Comparison of ENCODE assay signal across 11 mouse cellular contexts in genomic region chr8:103912983-103913926, GRCm38 (mm10).
DNase-seq lines count a peak whose midpoint lies in the region; ATAC-seq lines count a peak whose summit lies in the region.
"Had no signal": no experiment of that assay in that cellular context is flagged by ENCODE, and none has a peak within 500 bp of the region (broad histone marks: within the 10 kb centered on the region; RNA-seq: fewer than 3 reads in every experiment).

No protein-coding gene starts in this region.

- H3K4me3 ChIP-seq in neural tube, embryonic 12.5 days, result no peak overlapping the region
- H3K4me3 ChIP-seq in intestine, embryonic 16.5 days (ENCODE audit: low read length), result no peak overlapping the region
- no peak overlapping the region for H3K4me3 ChIP-seq in stomach, embryonic 15.5 days (replicated peaks)
- H3K4me3 ChIP-seq: kidney, embryonic 15.5 days had no signal

- H3K36me3 ChIP-seq in neural tube, embryonic 12.5 days, result no peaks in the 10 kb centered on the region
- H3K36me3 ChIP-seq in intestine, embryonic 16.5 days (ENCODE audit: control insufficient read depth, insufficient read depth, low read length), result no peaks in the 10 kb centered on the region
- no peaks in the 10 kb centered on the region for H3K36me3 ChIP-seq in stomach, embryonic 15.5 days
- H3K36me3 ChIP-seq: G1E; kidney, embryonic 15.5 days had no signal

- whole genome bisulfite sequencing in neural tube, embryonic 12.5 days, result 82% methylated on average over 9 of the region's 9 CpGs
- WGBS in intestine, embryonic 16.5 days, result 73% methylated on average over 9 of the region's 9 CpGs
- 73% methylated on average over 9 of the region's 9 CpGs for WGBS in stomach, embryonic 15.5 days

- no peaks in the 10 kb centered on the region for H3K27me3 ChIP-seq in neural tube, embryonic 12.5 days (replicated peaks)
- no peaks in the 10 kb centered on the region for H3K27me3 ChIP-seq in intestine, embryonic 16.5 days (replicated peaks; ENCODE audit: control insufficient read depth, insufficient read depth, low read length)
- no peaks in the 10 kb centered on the region for H3K27me3 ChIP-seq in stomach, embryonic 15.5 days (replicated peaks)
- H3K27me3 ChIP-seq: kidney, embryonic 15.5 days had no signal

- no peak overlapping the region for H3K27ac ChIP-seq in neural tube, embryonic 12.5 days
- peak overlapping the region; percentile 58 for H3K27ac ChIP-seq in intestine, embryonic 16.5 days (ENCODE audit: low read length)
- peak overlapping the region; percentile 32; the same call in 1 of the 2 replicates for H3K27ac ChIP-seq in stomach, embryonic 15.5 days
- H3K27ac ChIP-seq: kidney, embryonic 15.5 days had no signal

- no peaks in the 10 kb centered on the region for H3K4me1 ChIP-seq in neural tube, embryonic 12.5 days
- H3K4me1 ChIP-seq in intestine, embryonic 16.5 days (ENCODE audit: control insufficient read depth, insufficient read depth, low read length), result 0 out of 2 replicates have a peak, but pooled peaks cover 5% of the 10 kb centered on the region
- H3K4me1 ChIP-seq in stomach, embryonic 15.5 days, result peaks cover 5% of the 10 kb centered on the region; the same call in 1 of the 2 replicates

- H3K9me3 ChIP-seq in neural tube, embryonic 12.5 days, result no peaks in the 10 kb centered on the region
- no peaks in the 10 kb centered on the region for H3K9me3 ChIP-seq in intestine, embryonic 16.5 days (ENCODE audit: control insufficient read depth, low read length)
- no peaks in the 10 kb centered on the region for H3K9me3 ChIP-seq in stomach, embryonic 15.5 days
- H3K9me3 ChIP-seq: kidney, embryonic 15.5 days had no signal

- peak; percentile 9 for DNase-seq in gastrocnemius, adult 18-20 months (ENCODE audit: low spot score)
- DNase-seq in gastrocnemius, adult 8-10 months (ENCODE audit: low spot score in 2 of 2), result no peak
- DNase-seq in neural tube, embryonic 10.5 days (ENCODE audit: extremely low spot score, low spot score), result no peak
- no peak for DNase-seq in adrenal gland, adult 2 months
- DNase-seq in left cerebral cortex, adult 8-10 months (ENCODE audit: low spot score in 2 of 2), result no peak
- DNase-seq: cerebellum, adult 2 months had no signal

- H3K9ac ChIP-seq in neural tube, embryonic 12.5 days, result no peak overlapping the region
- H3K9ac ChIP-seq in intestine, embryonic 16.5 days (ENCODE audit: low read depth, low read length), result no peak overlapping the region
- no peak overlapping the region for H3K9ac ChIP-seq in stomach, embryonic 15.5 days
- H3K9ac ChIP-seq: kidney, embryonic 15.5 days had no signal

- no peak overlapping the region for H3K4me2 ChIP-seq in neural tube, embryonic 12.5 days (replicated peaks)
- H3K4me2 ChIP-seq in intestine, embryonic 16.5 days (ENCODE audit: low read depth, low read length), result no peak overlapping the region
- H3K4me2 ChIP-seq in stomach, embryonic 15.5 days, result no peak overlapping the region
- H3K4me2 ChIP-seq: kidney, embryonic 15.5 days had no signal

- 0 out of 2 replicates have a peak, but pooled peaks have one; percentile 50 for ATAC-seq in neural tube, embryonic 12.5 days (ENCODE audit: low FRiP score, low read depth)
- ATAC-seq in intestine, embryonic 16.5 days, result peak; percentile 52; the same call in 1 of the 2 replicates
- ATAC-seq in stomach, embryonic 15.5 days (ENCODE audit: insufficient read depth, low FRiP score, low read depth), result peak; percentile 44; the same call in 1 of the 2 replicates
